Mouse (Mus musculus) testis, postnatal 14 days (tissue): ENCODE measurements around the gene Jph3.

Experiments
- DNase-seq: peaks from one replicate; pipeline ENCODE4 v3.0.0; 2021; ENCODE audit warnings: low spot score

The Jph3 gene

GRCm38 (mm10) chr8:121786542-121786941, 57.1 kb downstream of the Jph3 start:
- DNase-seq, result no peak

- DNase-seq, result no peak
Observed at GRCm38 (mm10) chr8:121788786-121789185, 59.4 kb downstream of the Jph3 start.

GRCm38 (mm10) chr8:121792159-121792558, 62.7 kb downstream of the Jph3 start:
- DNase-seq, result no peak

GRCm38 (mm10) chr8:121792627-121793026, 63.2 kb downstream of the Jph3 start:
- no peak for DNase-seq

GRCm38 (mm10) chr8:121794151-121794550, 64.7 kb downstream of the Jph3 start:
- no peak for DNase-seq

GRCm38 (mm10) chr8:121795461-121795860, 66.0 kb downstream of the Jph3 start:
- no peak for DNase-seq

GRCm38 (mm10) chr8:121796406-121796805, 67.0 kb downstream of the Jph3 start:
- DNase-seq, result no peak

GRCm38 (mm10) chr8:121798401-121798800, 69.0 kb downstream of the Jph3 start:
- DNase-seq, result no peak

GRCm38 (mm10) chr8:121804829-121805228, 75.4 kb downstream of the Jph3 start:
- DNase-seq, result no peak

GRCm38 (mm10) chr8:121806126-121806525, 76.7 kb downstream of the Jph3 start:
- DNase-seq, result no peak

- DNase-seq, result no peak
Observed at GRCm38 (mm10) chr8:121808032-121808431, 78.6 kb downstream of the Jph3 start.

- DNase-seq, result no peak
Observed at GRCm38 (mm10) chr8:121809524-121810155, 80.2 kb downstream of the Jph3 start.

GRCm38 (mm10) chr8:121811502-121811901, 82.1 kb downstream of the Jph3 start:
- DNase-seq, result no peak

GRCm38 (mm10) chr8:121811931-121812570, 82.6 kb downstream of the Jph3 start:
- DNase-seq, result no peak

GRCm38 (mm10) chr8:121818226-121818625, 88.8 kb downstream of the Jph3 start:
- DNase-seq, result no peak

GRCm38 (mm10) chr8:121820840-121821239, 91.4 kb downstream of the Jph3 start:
- DNase-seq, result no peak

- no peak for DNase-seq
Observed at GRCm38 (mm10) chr8:121821320-121821719, 91.9 kb downstream of the Jph3 start.

- DNase-seq, result peak; percentile 68
Observed at GRCm38 (mm10) chr8:121821770-121822169, 92.3 kb downstream of the Jph3 start.

- DNase-seq, result no peak
Observed at GRCm38 (mm10) chr8:121827726-121828125, 98.3 kb downstream of the Jph3 start.

- DNase-seq, result no peak
Observed at GRCm38 (mm10) chr8:121828376-121829023, 99.1 kb downstream of the Jph3 start.

- DNase-seq, result peak; percentile 88
Observed at GRCm38 (mm10) chr8:121829048-121829776, 99.8 kb downstream of the Jph3 start, which contains the start of gene Klhdc4. Klhdc4 (minus strand) TSS chr8:121829569.

- DNase-seq, result peak; percentile 59
Observed at GRCm38 (mm10) chr8:121829777-121830362, 100.4 kb downstream of the Jph3 start.
